Mouse (Mus musculus) left cerebral cortex, adult 11 months (tissue): ENCODE measurements at regions not wholly inside any gene's neighbourhood (a gene's known extent, or its start where the extent isn't known, plus 50 kb on each side); places are given as distances from the start of the nearest gene placed in this dataset.
A peak's percentile ranks its signal among the peaks of the same experiment; 100 is the strongest.

Experiments
- DNase-seq: peaks from one replicate; pipeline ENCODE4 v3.0.0; 2022; ENCODE audit warnings: low spot score

DNA sequence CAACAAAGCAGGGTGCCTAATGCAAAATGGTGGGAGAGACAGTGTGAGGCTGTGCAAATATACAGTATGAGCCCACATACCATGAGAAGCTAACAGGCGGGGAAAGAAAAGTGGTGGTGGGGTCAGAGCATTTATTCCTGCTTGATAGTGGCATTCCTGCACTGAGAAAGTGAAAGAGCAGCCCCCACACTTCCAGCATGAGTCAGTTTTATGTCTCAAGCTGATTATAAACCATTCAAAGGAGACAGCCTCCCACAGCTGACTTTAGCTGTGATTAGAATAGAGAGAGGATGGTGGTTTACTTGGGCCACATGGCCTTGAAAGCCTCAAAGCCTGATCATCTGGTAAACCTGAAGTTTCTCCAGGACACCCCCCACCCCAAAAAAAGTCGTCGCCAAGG is 64.4 kb downstream of the Gm43517 start:
- peak; percentile 25 for DNase-seq

DNA sequence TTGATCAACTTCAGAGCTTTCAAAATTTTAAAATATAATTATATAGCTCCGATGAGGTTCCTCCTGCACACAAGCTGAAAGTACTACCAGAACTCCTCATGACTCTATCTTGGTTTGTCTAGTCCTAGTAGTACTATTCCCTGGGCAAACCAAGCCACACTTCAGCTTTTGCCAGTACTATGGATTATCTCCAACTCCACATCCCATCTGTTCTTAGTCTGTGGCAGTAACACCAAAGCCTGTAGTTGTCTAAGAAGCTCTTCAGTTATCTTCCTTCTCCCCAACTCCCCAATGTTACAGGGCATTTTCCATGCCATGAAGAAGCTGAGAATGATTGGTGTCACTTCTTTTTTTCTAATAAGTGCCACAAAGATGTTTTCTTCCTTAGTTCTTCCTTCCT is 83.1 kb downstream of the Gm43517 start:
- no peak for DNase-seq

DNA sequence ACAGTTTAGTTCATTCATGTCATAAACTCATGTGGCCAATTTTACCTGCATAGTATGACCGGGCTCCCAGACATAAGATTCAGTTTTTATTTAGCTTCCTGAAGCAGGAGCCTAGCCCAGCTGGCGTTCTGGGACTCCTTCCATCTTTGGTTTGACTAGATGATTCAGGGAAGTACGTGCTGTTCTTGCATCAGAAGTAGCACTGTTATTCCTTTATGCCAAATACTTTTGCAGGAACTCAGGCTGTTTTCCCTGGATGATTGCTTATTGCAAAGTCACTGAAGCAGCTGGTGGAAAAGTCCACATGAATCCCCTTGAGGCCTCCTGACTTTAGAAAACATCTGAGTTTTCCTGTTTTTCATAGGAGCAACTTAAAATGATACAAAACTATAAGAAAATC is 88.4 kb downstream of the Gm43517 start:
- DNase-seq = peak; percentile 59

DNA sequence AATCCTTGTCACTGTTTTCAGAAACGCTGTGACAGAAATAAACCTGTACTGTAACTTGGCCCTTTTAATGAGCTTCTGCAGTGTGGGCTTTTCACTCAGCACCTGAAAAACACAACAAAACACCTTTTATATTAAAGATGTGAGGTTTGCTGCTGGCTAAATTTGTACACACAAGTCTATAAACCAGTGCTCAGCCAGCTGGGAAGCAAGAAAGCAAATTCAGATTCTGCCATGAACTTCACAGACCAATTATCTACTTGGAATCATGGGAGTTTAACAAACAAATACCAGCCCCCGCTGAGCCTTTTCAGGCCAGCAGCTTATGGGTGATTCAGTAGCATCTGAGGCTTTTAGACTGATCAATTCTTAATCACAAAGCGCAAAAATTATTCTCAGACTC is 95.7 kb downstream of the Gm43517 start:
- no peak for DNase-seq

DNA sequence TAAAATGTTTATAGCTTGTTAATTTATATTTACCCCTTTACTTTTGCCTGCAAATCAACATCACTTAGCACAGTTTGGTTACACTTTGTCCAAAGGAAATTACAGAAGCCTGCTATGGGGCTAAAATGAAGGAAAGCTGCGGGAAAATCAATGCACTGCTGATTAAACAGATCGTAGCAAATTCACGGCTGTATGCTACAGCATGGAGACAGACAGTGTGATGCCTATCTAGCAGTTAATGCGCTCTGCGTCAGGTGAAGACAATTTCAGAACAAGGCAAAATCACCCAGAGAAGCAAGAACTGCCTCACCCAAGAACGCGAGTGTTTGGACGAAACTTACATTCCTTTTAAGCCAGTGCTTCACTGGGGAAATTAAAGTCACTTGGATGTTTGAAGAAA is 96.2 kb downstream of the Gm43517 start:
- DNase-seq = no peak

DNA sequence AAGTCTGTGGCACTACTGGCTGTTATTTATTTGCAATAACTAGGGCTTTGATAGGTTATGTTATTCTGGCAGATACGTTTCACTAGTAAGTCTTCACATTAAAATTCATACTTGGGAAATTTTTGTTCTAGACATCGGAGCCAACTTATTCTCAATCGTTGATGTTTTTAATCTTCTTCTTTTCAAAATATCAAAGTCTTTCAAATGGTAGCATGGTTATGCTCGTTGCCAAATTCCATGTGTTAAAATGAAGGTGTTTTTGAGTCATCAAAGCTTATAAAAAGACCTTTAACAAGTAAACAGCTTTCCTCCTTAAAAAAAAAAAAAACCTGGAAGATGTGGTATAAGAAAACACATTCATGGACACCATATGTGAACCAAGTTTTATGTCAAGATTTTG is 97.4 kb downstream of the Gm43517 start:
- no peak for DNase-seq

DNA sequence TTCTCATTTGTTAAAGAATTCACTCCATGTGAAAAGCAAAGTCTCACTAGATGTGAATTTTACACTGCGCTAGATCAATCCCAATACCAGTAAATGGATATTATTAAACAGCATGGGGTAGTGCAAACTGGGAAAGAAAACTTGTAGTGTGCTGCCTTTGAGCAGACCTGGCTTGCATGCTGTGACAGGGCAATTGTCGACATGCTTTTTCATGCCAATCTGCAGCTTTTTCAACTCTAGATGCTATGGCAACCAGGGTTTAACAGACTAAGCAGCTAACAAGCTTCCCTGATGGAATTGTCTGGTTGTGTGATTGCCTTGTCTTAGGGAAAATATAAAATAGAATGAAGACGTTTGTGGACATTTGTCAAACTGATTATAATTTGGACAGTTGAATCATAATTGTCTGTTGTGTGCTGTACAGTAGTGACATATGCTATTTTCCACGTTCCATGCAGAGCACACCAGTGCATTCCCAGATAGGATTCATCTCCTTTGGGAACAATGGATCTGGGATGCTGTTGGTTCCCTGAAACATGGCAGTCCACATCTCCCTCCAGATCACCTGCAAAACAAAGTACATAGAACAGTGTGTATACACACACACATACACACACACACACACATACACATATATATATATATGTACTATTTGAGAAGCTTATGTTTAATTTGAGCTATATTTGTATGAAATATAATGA is 99.2 kb downstream of the Gm43517 start:
- no peak for DNase-seq

DNA sequence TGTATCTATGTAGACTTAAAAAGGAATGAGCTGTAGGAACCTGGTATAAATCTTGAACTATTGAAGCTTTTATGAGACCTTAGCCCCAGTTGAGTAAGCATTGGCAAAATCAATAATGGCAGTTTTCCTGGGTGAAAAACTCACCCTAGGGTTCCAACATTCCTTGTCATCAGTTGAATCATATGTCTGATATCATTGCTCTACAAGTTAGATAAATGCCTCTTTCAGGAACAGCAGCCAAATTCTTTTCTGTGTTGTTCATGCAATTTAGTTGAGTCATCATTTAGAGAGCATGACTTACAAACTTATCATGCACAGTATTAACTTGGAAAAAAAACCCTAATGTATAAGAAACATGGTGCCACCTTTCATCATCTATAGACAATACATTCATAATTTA is 128.2 kb downstream of the Gm43517 start:
- no peak for DNase-seq

DNA sequence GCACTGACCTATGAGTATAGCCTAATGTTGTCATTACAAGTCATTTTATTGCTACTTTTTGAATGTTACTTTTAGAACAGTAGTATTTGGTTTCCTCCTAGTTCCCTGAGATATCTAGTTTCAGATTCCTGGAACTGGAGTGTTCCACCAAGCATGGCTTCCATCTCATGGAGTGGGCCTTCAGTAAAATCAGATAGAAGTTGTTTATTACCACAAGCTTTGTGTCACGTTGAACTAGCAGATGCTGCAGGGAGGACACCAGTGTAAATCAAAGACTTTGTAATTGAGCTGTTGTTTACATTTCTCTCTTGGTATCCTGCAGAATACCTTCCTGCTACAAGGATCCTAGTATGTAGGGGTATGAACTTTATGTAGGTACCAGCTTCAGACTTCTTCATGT is 129.6 kb downstream of the Gm43517 start:
- no peak for DNase-seq
